ENCODE assay signal across 8 mouse cellular contexts in the genomic region with DNA sequence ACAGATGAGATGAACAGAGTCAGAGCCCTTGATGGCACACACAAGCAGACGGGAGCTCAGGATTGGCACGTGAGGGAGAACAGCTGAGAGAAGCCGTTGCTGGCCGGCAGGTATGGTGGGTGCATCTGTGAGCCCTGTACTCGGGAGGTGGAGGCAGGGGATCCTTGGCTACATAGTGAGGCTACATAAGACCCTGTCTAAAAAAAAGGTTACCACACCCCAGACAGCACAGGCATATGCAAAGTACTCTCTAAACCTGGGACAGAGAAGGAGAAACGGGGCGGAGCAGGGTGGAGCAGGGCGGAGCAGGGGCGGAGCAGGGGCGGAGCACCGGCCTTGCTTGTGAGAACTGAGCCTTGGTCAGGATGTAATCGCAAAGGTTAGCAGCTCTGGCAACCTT. TPM values are rescaled to one million over a fixed set of nuclear protein-coding genes. Genes with fewer than 3 reads are reported as not detected.
DNase-seq lines count a peak whose midpoint lies in the region; ATAC-seq lines count a peak whose summit lies in the region.
"Had no signal": no experiment of that assay in that cellular context is flagged by ENCODE, and none has a peak within 500 bp of the region (broad histone marks: within the 10 kb centered on the region; RNA-seq: fewer than 3 reads in every experiment).

No protein-coding gene starts in this region.

- H3K4me2 ChIP-seq in midbrain, embryonic 11.5 days, result no peak overlapping the region
- no peak overlapping the region for H3K4me2 ChIP-seq in midbrain, embryonic 15.5 days
- H3K4me2 ChIP-seq in liver, embryonic 12.5 days, result peak overlapping the region; percentile 59
- no peak overlapping the region for H3K4me2 ChIP-seq in stomach, embryonic 15.5 days
- H3K4me2 ChIP-seq: midbrain, embryonic 12.5 days had no signal

- ATAC-seq in midbrain, embryonic 11.5 days (ENCODE audit: low FRiP score), result no peak
- no peak for ATAC-seq in midbrain, embryonic 15.5 days (replicated peaks)
- ATAC-seq in granulocyte monocyte progenitor cell, adult 5-6 weeks (replicated peaks; ENCODE audit: poor library complexity, severe bottlenecking), result peak; percentile 38; the same call in 1 of the 2 replicates
- ATAC-seq in liver, embryonic 12.5 days, result peak; percentile 88
- ATAC-seq in stomach, embryonic 15.5 days (ENCODE audit: insufficient read depth, low FRiP score, low read depth), result peak; percentile 76

- H3K4me1 ChIP-seq in midbrain, embryonic 11.5 days (ENCODE audit: control insufficient read depth, insufficient read depth, low read length), result peaks cover 6% of the 10 kb centered on the region
- H3K4me1 ChIP-seq in midbrain, embryonic 15.5 days, result peaks cover 17% of the 10 kb centered on the region
- peaks cover 47% of the 10 kb centered on the region for H3K4me1 ChIP-seq in liver, embryonic 12.5 days
- 0 out of 2 replicates have a peak, but pooled peaks cover 9% of the 10 kb centered on the region for H3K4me1 ChIP-seq in stomach, embryonic 15.5 days
- H3K4me1 ChIP-seq in hindbrain, embryonic 10.5 days (replicated peaks), result peaks cover 16% of the 10 kb centered on the region

- no peak overlapping the region for H3K9ac ChIP-seq in midbrain, embryonic 11.5 days (ENCODE audit: low read length)
- H3K9ac ChIP-seq in midbrain, embryonic 15.5 days, result no peak overlapping the region
- peak overlapping the region; percentile 53 for H3K9ac ChIP-seq in liver, embryonic 12.5 days
- H3K9ac ChIP-seq in stomach, embryonic 15.5 days, result no peak overlapping the region
- H3K9ac ChIP-seq: midbrain, embryonic 12.5 days had no signal

- H3K9me3 ChIP-seq in midbrain, embryonic 11.5 days (ENCODE audit: control insufficient read depth, low read length), result no peaks in the 10 kb centered on the region
- H3K9me3 ChIP-seq in midbrain, embryonic 15.5 days, result no peaks in the 10 kb centered on the region
- H3K9me3 ChIP-seq in liver, embryonic 12.5 days (replicated peaks), result no peaks in the 10 kb centered on the region
- no peaks in the 10 kb centered on the region for H3K9me3 ChIP-seq in stomach, embryonic 15.5 days
- no peaks in the 10 kb centered on the region for H3K9me3 ChIP-seq in hindbrain, embryonic 10.5 days
- H3K9me3 ChIP-seq: midbrain, embryonic 12.5 days had no signal

- no peak overlapping the region for H3K27ac ChIP-seq in midbrain, embryonic 11.5 days (ENCODE audit: low read depth, low read length)
- no peak overlapping the region for H3K27ac ChIP-seq in midbrain, embryonic 15.5 days
- H3K27ac ChIP-seq in liver, embryonic 12.5 days, result peak overlapping the region; percentile 77
- H3K27ac ChIP-seq in stomach, embryonic 15.5 days, result no peak overlapping the region
- no peak overlapping the region for H3K27ac ChIP-seq in hindbrain, embryonic 10.5 days
- H3K27ac ChIP-seq: midbrain, embryonic 12.5 days had no signal

- WGBS in midbrain, embryonic 11.5 days, result 36% methylated on average over 12 of the region's 12 CpGs
- WGBS in midbrain, embryonic 15.5 days, result 38% methylated on average over 12 of the region's 12 CpGs
- 27% methylated on average over 12 of the region's 12 CpGs for WGBS in liver, embryonic 12.5 days (ENCODE audit: insufficient replicate concordance)
- WGBS in stomach, embryonic 15.5 days, result 39% methylated on average over 12 of the region's 12 CpGs
- 41% methylated on average over 12 of the region's 12 CpGs for WGBS in hindbrain, embryonic 10.5 days

- no peak overlapping the region for H3K4me3 ChIP-seq in midbrain, embryonic 11.5 days (ENCODE audit: low read depth, low read length)
- H3K4me3 ChIP-seq in midbrain, embryonic 15.5 days, result no peak overlapping the region
- H3K4me3 ChIP-seq in liver, embryonic 12.5 days, result peak overlapping the region; percentile 19
- no peak overlapping the region for H3K4me3 ChIP-seq in stomach, embryonic 15.5 days (replicated peaks)
- H3K4me3 ChIP-seq in hindbrain, embryonic 10.5 days, result no peak overlapping the region
- H3K4me3 ChIP-seq: midbrain, embryonic 12.5 days had no signal

- peaks cover 14% of the 10 kb centered on the region for H3K36me3 ChIP-seq in midbrain, embryonic 11.5 days (ENCODE audit: control insufficient read depth, insufficient read depth, low read length)
- peaks cover 23% of the 10 kb centered on the region; the same call in 1 of the 2 replicates for H3K36me3 ChIP-seq in midbrain, embryonic 15.5 days (replicated peaks)
- H3K36me3 ChIP-seq in liver, embryonic 12.5 days, result peaks cover 65% of the 10 kb centered on the region
- H3K36me3 ChIP-seq in stomach, embryonic 15.5 days, result peaks cover 33% of the 10 kb centered on the region
- H3K36me3 ChIP-seq in hindbrain, embryonic 10.5 days, result peaks cover 62% of the 10 kb centered on the region

- peak; percentile 85 for DNase-seq in midbrain, embryonic 11.5 days (ENCODE audit: low spot score, missing footprints)
- DNase-seq in adrenal gland, adult (ENCODE audit: inconsistent age in 2 of 2, low spot score in 1 of 2), result peak; percentile 53 to 86
- DNase-seq in hindbrain, embryonic 10.5 days (ENCODE audit: low spot score), result no peak

- no peaks in the 10 kb centered on the region for H3K27me3 ChIP-seq in midbrain, embryonic 11.5 days (ENCODE audit: control insufficient read depth, insufficient read depth, low read length)
- no peaks in the 10 kb centered on the region for H3K27me3 ChIP-seq in midbrain, embryonic 15.5 days (replicated peaks)
- no peaks in the 10 kb centered on the region for H3K27me3 ChIP-seq in liver, embryonic 12.5 days (replicated peaks)
- no peaks in the 10 kb centered on the region for H3K27me3 ChIP-seq in stomach, embryonic 15.5 days (replicated peaks)
- H3K27me3 ChIP-seq in hindbrain, embryonic 10.5 days (ENCODE audit: insufficient read depth, poor library complexity, severe bottlenecking), result no peaks in the 10 kb centered on the region
- H3K27me3 ChIP-seq: midbrain, embryonic 12.5 days had no signal

RNA-seq across cellular contexts. Expression of gene Rcc1, which starts 2.8 kb away (rescaled TPM):
- 62.1 and 70.3 TPM in 2 replicates for polyA plus RNA-seq in midbrain, embryonic 11.5 days (2014; fragmentation: Nextera tagmentation; extraction: Ambion mirVana)
- polyA plus RNA-seq in midbrain, embryonic 15.5 days (2015; fragmentation: Nextera tagmentation; extraction: Ambion mirVana), result 36.4 and 39.0 TPM in 2 replicates
- total RNA-seq in granulocyte monocyte progenitor cell, adult 5-6 weeks (2014; fragmentation: Nextera tagmentation), result 58.8 and 68.9 TPM in 2 replicates
- 46.8 and 53.3 TPM in 2 replicates for total RNA-seq in granulocyte monocyte progenitor cell, adult 5-6 weeks (2017)
- 91.9 and 102 TPM in 2 replicates for polyA plus RNA-seq in liver, embryonic 12.5 days (2016; fragmentation: Nextera tagmentation; extraction: Ambion mirVana)
- polyA plus RNA-seq in stomach, embryonic 15.5 days (2015; fragmentation: Nextera tagmentation; extraction: Ambion mirVana), result 68.5 and 74.6 TPM in 2 replicates
- 116 and 157 TPM in 2 replicates for polyA plus RNA-seq in hindbrain, embryonic 10.5 days (2016; fragmentation: Nextera tagmentation; extraction: Ambion mirVana)

RNA-seq across cellular contexts. Expression of gene Trnau1ap, which starts 26.8 kb away (rescaled TPM):
- 78.0 and 83.3 TPM in 2 replicates for polyA plus RNA-seq in midbrain, embryonic 11.5 days (2014; fragmentation: Nextera tagmentation; extraction: Ambion mirVana)
- 71.2 and 84.6 TPM in 2 replicates for polyA plus RNA-seq in midbrain, embryonic 15.5 days (2015; fragmentation: Nextera tagmentation; extraction: Ambion mirVana)
- 29.7 and 36.3 TPM in 2 replicates for total RNA-seq in granulocyte monocyte progenitor cell, adult 5-6 weeks (2014; fragmentation: Nextera tagmentation)
- total RNA-seq in granulocyte monocyte progenitor cell, adult 5-6 weeks (2017), result 37.8 and 54.9 TPM in 2 replicates
- polyA plus RNA-seq in liver, embryonic 12.5 days (2016; fragmentation: Nextera tagmentation; extraction: Ambion mirVana), result 48.2 and 50.8 TPM in 2 replicates
- 67.4 and 68.2 TPM in 2 replicates for polyA plus RNA-seq in stomach, embryonic 15.5 days (2015; fragmentation: Nextera tagmentation; extraction: Ambion mirVana)
- 90.6 and 91.5 TPM in 2 replicates for polyA plus RNA-seq in hindbrain, embryonic 10.5 days (2016; fragmentation: Nextera tagmentation; extraction: Ambion mirVana)

RNA-seq across cellular contexts. Expression of gene Rab42, which starts 53.0 kb away (rescaled TPM):
- polyA plus RNA-seq in midbrain, embryonic 11.5 days (2014; fragmentation: Nextera tagmentation; extraction: Ambion mirVana), result 0.42 and 0.59 TPM in 2 replicates
- polyA plus RNA-seq in midbrain, embryonic 15.5 days (2015; fragmentation: Nextera tagmentation; extraction: Ambion mirVana), result 2.0 and 2.4 TPM in 2 replicates
- 3.2 TPM in 1 of 2 replicates, not detected in the other for total RNA-seq in granulocyte monocyte progenitor cell, adult 5-6 weeks (2014; fragmentation: Nextera tagmentation)
- total RNA-seq in granulocyte monocyte progenitor cell, adult 5-6 weeks (2017), result not detected in 2 replicates
- polyA plus RNA-seq in liver, embryonic 12.5 days (2016; fragmentation: Nextera tagmentation; extraction: Ambion mirVana), result 0.61 and 1.0 TPM in 2 replicates
- 1.8 and 2.4 TPM in 2 replicates for polyA plus RNA-seq in stomach, embryonic 15.5 days (2015; fragmentation: Nextera tagmentation; extraction: Ambion mirVana)
- polyA plus RNA-seq in hindbrain, embryonic 10.5 days (2016; fragmentation: Nextera tagmentation; extraction: Ambion mirVana), result 0.77 and 0.96 TPM in 2 replicates

Comparison
In these comparisons a context has a peak if more than half of its experiments do, and no peak if none do; other contexts are left out.
1. ATAC-seq: peak in granulocyte monocyte progenitor cell, adult 5-6 weeks (single experiment), liver, embryonic 12.5 days (single experiment) and stomach, embryonic 15.5 days (single experiment); none in midbrain, embryonic 11.5 days (single experiment) and midbrain, embryonic 15.5 days (single experiment).